Mouse (Mus musculus): ENCODE measurements at regions not wholly inside any gene's neighbourhood (a gene's known extent, or its start where the extent isn't known, plus 50 kb on each side); places are given as distances from the start of the nearest gene placed in this dataset.
"Not testable (repeated sequence)": the region's sequence is repeated elsewhere in the genome, so short reads cannot be mapped to it uniquely, and the experiment has no call there.

DNA sequence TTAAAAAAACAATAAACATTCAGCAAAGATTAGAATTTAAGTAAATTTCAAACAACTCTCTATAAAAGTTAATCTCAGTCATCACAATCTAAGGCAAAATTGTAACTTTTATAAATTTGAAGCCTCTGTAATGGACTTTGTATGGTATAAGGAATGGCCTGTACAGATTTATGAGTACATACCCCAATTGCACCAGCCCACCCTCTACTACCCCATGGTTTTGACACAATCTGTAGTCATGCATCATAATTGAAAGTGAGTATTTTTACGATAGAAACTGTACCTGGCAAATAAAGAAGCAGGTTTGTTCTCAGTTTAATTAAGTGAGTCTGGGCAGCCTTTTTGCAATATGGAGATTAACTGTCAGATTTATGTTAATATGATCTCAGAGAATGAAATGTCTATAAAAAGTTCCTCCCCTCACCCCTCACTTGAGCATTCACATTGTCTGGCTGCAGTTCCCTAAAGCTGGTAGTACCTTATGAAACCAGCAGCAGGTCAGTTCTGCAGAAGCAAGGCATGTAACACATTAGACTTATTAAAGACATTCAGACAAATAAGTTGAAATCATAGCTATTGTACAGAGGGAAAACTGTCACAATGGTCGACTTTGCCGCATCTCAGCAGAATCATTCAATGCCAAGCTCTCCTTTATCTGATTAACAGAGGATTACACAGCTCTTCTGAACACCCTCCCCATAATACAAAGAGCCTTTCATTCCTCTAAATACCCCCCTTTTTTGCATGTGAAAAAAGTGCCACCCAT, 505.2 kb downstream of the Cypt12 start:
- H3K36me3 ChIP-seq = no peaks in the 10 kb centered on the region
- no peak overlapping the region for H3K27ac ChIP-seq
- 86% methylated on average over 3 of the region's 3 CpGs for WGBS
- no peak overlapping the region for H3K4me2 ChIP-seq
- H3K4me1 ChIP-seq = no peaks in the 10 kb centered on the region
- H3K4me3 ChIP-seq = no peak overlapping the region
- H3K27me3 ChIP-seq = no peaks in the 10 kb centered on the region
- no peak overlapping the region for H3K9ac ChIP-seq
- ATAC-seq (ENCODE audit: borderline replicate concordance, extremely low read depth, low FRiP score, low TSS enrichment) = no peak
- no peaks in the 10 kb centered on the region for H3K9me3 ChIP-seq

GRCm38 (mm10) chr3:18453986-18454291, 505.7 kb downstream of the Cypt12 start:
- WGBS = 77% methylated on average over 2 of the region's 2 CpGs
- Histone ChIP-seq H3K36me3 (no peaks in the 10 kb centered on the region), H3K9ac (no peak overlapping the region), H3K9me3 (no peaks in the 10 kb centered on the region), H3K27me3 (no peaks in the 10 kb centered on the region), H3K4me1 (no peaks in the 10 kb centered on the region), H3K27ac (no peak overlapping the region), H3K4me2 (no peak overlapping the region), H3K4me3 (no peak overlapping the region)
- no peak for ATAC-seq (ENCODE audit: borderline replicate concordance, extremely low read depth, low FRiP score, low TSS enrichment)

DNA sequence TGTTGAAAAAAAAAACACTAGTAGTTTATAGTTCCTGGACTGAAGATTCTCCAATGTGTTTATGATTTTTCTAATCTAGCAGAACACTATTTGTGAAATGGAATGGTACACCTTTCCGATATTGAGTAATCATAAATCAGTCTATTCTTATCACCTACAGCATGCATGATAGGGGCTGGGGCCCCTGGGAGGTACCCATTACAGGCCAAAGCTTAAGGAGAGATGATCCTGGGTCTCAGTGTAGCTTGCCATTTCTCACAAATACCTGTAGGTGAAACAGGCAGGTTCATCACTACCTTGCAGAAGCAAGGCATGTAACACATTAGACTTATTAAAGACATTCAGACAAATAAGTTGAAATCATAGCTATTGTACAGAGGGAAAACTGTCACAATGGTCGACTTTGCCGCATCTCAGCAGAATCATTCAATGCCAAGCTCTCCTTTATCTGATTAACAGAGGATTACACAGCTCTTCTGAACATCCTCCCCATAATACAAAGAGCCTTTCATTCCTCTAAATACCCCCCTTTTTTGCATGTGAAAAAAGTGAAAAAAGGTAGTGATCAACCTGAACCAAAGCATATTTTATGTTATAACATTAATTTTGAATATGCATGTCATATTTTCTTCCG, 506.5 kb downstream of the Cypt12 start:
- not testable (repeated sequence) for H3K27ac ChIP-seq; H3K4me2 ChIP-seq; H3K4me1 ChIP-seq; H3K36me3 ChIP-seq; H3K27me3 ChIP-seq; H3K9me3 ChIP-seq; H3K4me3 ChIP-seq; ATAC-seq (ENCODE audit: borderline replicate concordance, extremely low read depth, low FRiP score, low TSS enrichment); H3K9ac ChIP-seq
- WGBS = 85% methylated on average over 4 of the region's 4 CpGs

DNA sequence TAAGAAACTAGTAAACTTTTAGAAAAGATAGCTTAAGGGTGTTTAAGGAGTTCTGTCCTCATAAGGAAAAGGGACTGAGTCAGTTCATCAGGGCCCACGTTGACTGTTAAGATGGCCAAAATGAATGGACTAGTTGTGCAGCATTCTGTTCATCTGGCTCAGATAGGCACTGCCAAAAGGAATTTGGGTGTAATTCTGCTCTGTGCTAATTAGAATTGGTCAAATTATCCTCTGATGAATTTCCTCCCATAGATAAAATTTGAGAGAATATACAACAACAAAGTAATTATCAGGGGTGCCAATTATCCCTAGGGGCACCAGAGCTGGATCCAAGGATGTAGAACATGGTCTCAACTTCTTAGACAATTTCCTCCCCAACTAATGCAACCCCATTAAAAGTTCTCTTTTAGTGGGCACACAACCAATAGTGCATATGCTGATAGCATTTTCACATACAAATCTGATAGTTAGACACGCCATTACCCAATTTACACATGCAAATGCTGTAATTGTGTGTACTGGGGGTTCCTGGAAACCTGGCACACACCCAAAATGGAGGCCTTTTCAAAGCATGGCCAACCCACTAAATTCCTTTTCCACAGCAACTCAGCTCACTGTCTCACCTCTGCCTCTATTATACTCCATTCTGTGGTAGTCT, 508.0 kb downstream of the Cypt12 start:
- Histone ChIP-seq H3K9ac (no peak overlapping the region), H3K4me1 (no peaks in the 10 kb centered on the region), H3K27ac (no peak overlapping the region), H3K4me3 (no peak overlapping the region), H3K36me3 (no peaks in the 10 kb centered on the region), H3K27me3 (no peaks in the 10 kb centered on the region), H3K4me2 (no peak overlapping the region), H3K9me3 (no peaks in the 10 kb centered on the region)
- no peak for ATAC-seq (ENCODE audit: borderline replicate concordance, extremely low read depth, low FRiP score, low TSS enrichment)
- whole genome bisulfite sequencing = 79% methylated on average over 2 of the region's 2 CpGs

DNA sequence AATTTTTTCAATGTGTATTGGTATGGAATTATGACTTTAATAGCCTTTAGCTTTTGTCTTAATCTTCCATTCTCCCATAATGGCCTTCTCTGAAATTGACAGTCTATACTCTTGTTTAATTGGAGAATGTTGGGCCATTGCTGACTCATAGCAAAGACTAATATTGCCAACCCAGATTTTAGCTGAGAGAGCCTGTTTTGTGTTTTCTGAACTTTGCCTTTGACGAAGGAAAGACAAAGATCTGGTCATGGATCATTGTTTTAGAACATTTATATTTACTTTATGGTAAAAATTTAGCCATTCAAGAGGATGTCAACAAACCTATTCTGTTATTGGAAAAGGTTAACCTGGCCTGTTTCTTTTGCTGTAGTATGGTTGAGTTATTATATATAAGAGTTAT, 512.1 kb downstream of the Cypt12 start:
- Histone ChIP-seq H3K9me3 (no peaks in the 10 kb centered on the region), H3K4me3 (no peak overlapping the region), H3K27me3 (no peaks in the 10 kb centered on the region), H3K27ac (no peak overlapping the region), H3K9ac (no peak overlapping the region), H3K4me2 (no peak overlapping the region), H3K4me1 (no peaks in the 10 kb centered on the region), H3K36me3 (no peaks in the 10 kb centered on the region)
- ATAC-seq (ENCODE audit: borderline replicate concordance, extremely low read depth, low FRiP score, low TSS enrichment) = no peak
- 74% methylated on average over 1 of the region's 1 CpGs for WGBS

GRCm38 (mm10) chr3:18471846-18472245, 523.6 kb downstream of the Cypt12 start:
- WGBS = 79% methylated on average over 3 of the region's 3 CpGs
- Histone ChIP-seq H3K9me3 (no peaks in the 10 kb centered on the region), H3K4me2 (no peak overlapping the region), H3K4me3 (no peak overlapping the region), H3K27me3 (no peaks in the 10 kb centered on the region), H3K4me1 (no peaks in the 10 kb centered on the region), H3K27ac (no peak overlapping the region), H3K36me3 (no peaks in the 10 kb centered on the region), H3K9ac (no peak overlapping the region)
- ATAC-seq (ENCODE audit: borderline replicate concordance, extremely low read depth, low FRiP score, low TSS enrichment) = no peak

- no peak for ATAC-seq (ENCODE audit: borderline replicate concordance, extremely low read depth, low FRiP score, low TSS enrichment)
- WGBS = 63% methylated on average over 2 of the region's 2 CpGs
These were observed 531.3 kb downstream of the Cypt12 start for GRCm38 (mm10) chr3:18479557-18479956.

GRCm38 (mm10) chr3:18482006-18482405, 533.8 kb downstream of the Cypt12 start:
- Histone ChIP-seq H3K9me3 (no peaks in the 10 kb centered on the region), H3K9ac (no peak overlapping the region), H3K27ac (0 out of 2 replicates have a peak overlapping the region, but pooled peaks have one; percentile 24), H3K4me1 (no peaks in the 10 kb centered on the region), H3K36me3 (no peaks in the 10 kb centered on the region), H3K27me3 (no peaks in the 10 kb centered on the region), H3K4me2 (no peak overlapping the region), H3K4me3 (no peak overlapping the region)
- ATAC-seq (ENCODE audit: borderline replicate concordance, extremely low read depth, low FRiP score, low TSS enrichment) = no peak; the same call in 1 of the 2 replicates
- WGBS = 49% methylated on average over 2 of the region's 2 CpGs

More at GRCm38 (mm10) chr3:18479557-18479956, 531.3 kb downstream of the Cypt12 start:
- Histone ChIP-seq H3K4me2 (no peak overlapping the region), H3K9ac (no peak overlapping the region), H3K4me3 (no peak overlapping the region), H3K9me3 (no peaks in the 10 kb centered on the region), H3K27me3 (no peaks in the 10 kb centered on the region), H3K36me3 (no peaks in the 10 kb centered on the region), H3K4me1 (no peaks in the 10 kb centered on the region), H3K27ac (no peak overlapping the region)

DNA sequence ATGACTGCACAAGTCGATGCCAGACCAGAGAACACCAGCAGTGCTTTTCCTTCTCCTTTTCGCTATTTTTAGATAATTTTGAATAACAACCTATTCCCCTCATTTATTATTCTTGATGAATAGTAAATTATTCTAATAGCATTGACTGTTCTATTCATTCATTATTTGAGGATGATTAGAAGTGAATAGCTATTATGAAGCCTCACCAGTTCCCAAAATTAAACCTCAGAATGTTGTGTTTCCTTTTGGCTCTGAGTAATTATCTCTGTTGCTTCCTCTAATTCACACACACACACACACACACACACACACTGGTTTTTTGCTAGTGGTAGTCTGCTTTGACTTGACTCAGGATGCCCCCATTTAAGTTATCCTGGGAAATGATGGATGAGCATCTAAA, 540.7 kb downstream of the Cypt12 start:
- ATAC-seq (ENCODE audit: borderline replicate concordance, extremely low read depth, low FRiP score, low TSS enrichment) = no peak
- no peaks in the 10 kb centered on the region for H3K9me3 ChIP-seq
- H3K27ac ChIP-seq = no peak overlapping the region
- no peak overlapping the region for H3K4me2 ChIP-seq
- no peaks in the 10 kb centered on the region for H3K4me1 ChIP-seq
- no peak overlapping the region for H3K9ac ChIP-seq
- 71% methylated on average over 2 of the region's 2 CpGs for WGBS
- no peaks in the 10 kb centered on the region for H3K27me3 ChIP-seq
- no peaks in the 10 kb centered on the region for H3K36me3 ChIP-seq
- no peak overlapping the region for H3K4me3 ChIP-seq

- no peaks in the 10 kb centered on the region for H3K27me3 ChIP-seq
- ATAC-seq (ENCODE audit: borderline replicate concordance, extremely low read depth, low FRiP score, low TSS enrichment) = no peak
- 60% methylated on average over 3 of the region's 3 CpGs for WGBS
These were observed 574.4 kb downstream of the Cypt12 start for GRCm38 (mm10) chr3:18522562-18522961.

DNA sequence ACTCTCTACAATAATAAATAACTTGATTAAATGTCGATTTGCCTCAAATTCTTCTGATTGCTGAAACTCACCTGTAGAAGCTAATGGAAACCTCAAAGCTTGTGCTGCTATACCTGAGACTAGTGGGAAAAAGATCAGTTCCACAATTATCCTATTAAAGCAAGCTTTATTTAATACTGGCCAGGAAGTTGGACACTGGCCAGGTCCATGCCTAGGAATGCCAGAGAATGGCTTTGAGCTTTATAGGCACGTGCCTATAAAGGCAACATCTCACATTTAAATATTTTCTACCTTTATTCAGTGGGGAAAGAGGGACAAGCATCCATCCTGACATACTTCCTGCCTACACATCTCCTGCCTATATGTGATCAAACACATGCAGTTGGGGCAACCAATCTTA, 575.8 kb downstream of the Cypt12 start:
- Histone ChIP-seq H3K9me3 (no peaks in the 10 kb centered on the region), H3K4me3 (no peak overlapping the region), H3K27me3 (no peaks in the 10 kb centered on the region), H3K9ac (no peak overlapping the region), H3K4me1 (no peaks in the 10 kb centered on the region), H3K27ac (no peak overlapping the region), H3K36me3 (no peaks in the 10 kb centered on the region), H3K4me2 (no peak overlapping the region)
- WGBS = 55% methylated on average over 2 of the region's 2 CpGs
- ATAC-seq (ENCODE audit: borderline replicate concordance, extremely low read depth, low FRiP score, low TSS enrichment) = no peak

More at GRCm38 (mm10) chr3:18522562-18522961, 574.4 kb downstream of the Cypt12 start:
- no peaks in the 10 kb centered on the region for H3K9me3 ChIP-seq
- no peak overlapping the region for H3K4me3 ChIP-seq
- H3K4me2 ChIP-seq = no peak overlapping the region
- no peak overlapping the region for H3K27ac ChIP-seq
- H3K36me3 ChIP-seq = no peaks in the 10 kb centered on the region
- no peaks in the 10 kb centered on the region for H3K4me1 ChIP-seq
- H3K9ac ChIP-seq = no peak overlapping the region

- Histone ChIP-seq H3K27ac (no peak overlapping the region), H3K9me3 (no peaks in the 10 kb centered on the region), H3K27me3 (no peaks in the 10 kb centered on the region), H3K4me3 (no peak overlapping the region), H3K4me1 (no peaks in the 10 kb centered on the region), H3K9ac (no peak overlapping the region), H3K36me3 (no peaks in the 10 kb centered on the region), H3K4me2 (no peak overlapping the region)
- no peak for ATAC-seq (ENCODE audit: borderline replicate concordance, extremely low read depth, low FRiP score, low TSS enrichment)
- WGBS = 93% methylated on average over 2 of the region's 2 CpGs
These were observed 609.0 kb downstream of the Cypt12 start for GRCm38 (mm10) chr3:18557201-18557600.
